Mouse (Mus musculus) heart, embryonic 12.5 days (tissue): Measurements from ENCODE around the gene Arhgap6. TPM values are rescaled to one million over a fixed set of nuclear protein-coding genes. Genes with fewer than 3 reads are reported as not detected.

Experiments used
- ATAC-seq: fragments of 200-750 bp; cut with Nextera tagmentation; 2 replicates; pipeline ENCODE4 v1.8.0; 2017; ENCODE audit warnings: moderate TSS enrichment, moderate library complexity; ENCODE audit not compliant: insufficient number of reproducible peaks, low FRiP score
- H3K27ac ChIP-seq: fragments of 300-500 bp; sonication (generic); 2 replicates; pipeline ENCODE4 v1.5.1; 2016; ENCODE audit warnings: mild to moderate bottlenecking, moderate library complexity; ENCODE audit not compliant: poor library complexity, severe bottlenecking
- H3K27me3 ChIP-seq: fragments of 300-500 bp; sonication (generic); replicated peaks from 2 replicates; pipeline ENCODE4 v1.6.1; 2016; ENCODE audit warnings: mild to moderate bottlenecking, moderate library complexity
- H3K36me3 ChIP-seq: fragments of 300-500 bp; sonication (generic); 2 replicates; pipeline ENCODE4 v1.6.1; 2016; ENCODE audit warnings: mild to moderate bottlenecking, moderate library complexity
- H3K4me1 ChIP-seq: fragments of 300-500 bp; sonication (generic); replicated peaks from 2 replicates; pipeline ENCODE4 v1.6.1; 2016; ENCODE audit warnings: mild to moderate bottlenecking
- H3K4me2 ChIP-seq: fragments of 300-500 bp; sonication (generic); 2 replicates; pipeline ENCODE4 v1.6.1; 2016; ENCODE audit warnings: mild to moderate bottlenecking, moderate library complexity
- H3K4me3 ChIP-seq: fragments of 300-500 bp; sonication (generic); 2 replicates; pipeline ENCODE4 v1.5.1; 2016; ENCODE audit warnings: mild to moderate bottlenecking
- H3K9ac ChIP-seq: fragments of 300-500 bp; sonication (generic); 2 replicates; pipeline ENCODE4 v1.6.1; 2016; ENCODE audit warnings: mild to moderate bottlenecking, moderate library complexity
- H3K9me3 ChIP-seq: fragments of 300-500 bp; sonication (generic); replicated peaks from 2 replicates; pipeline ENCODE4 v1.6.1; 2016; ENCODE audit warnings: mild to moderate bottlenecking, moderate library complexity
- WGBS: fragments of 180-500 bp; shearing (Covaris S2); methylation state at CpG from one replicate; pipeline ENCODE4 v1.1.7; 2016; 5-methylcytosine and 5-hydroxymethylcytosine counted together
- polyA plus RNA-seq: library from polyadenylated mRNA; unstranded; fragments of >200 nt; fragmentation: Nextera tagmentation; extraction: Ambion mirVana; gene quantifications from 2 replicates; pipeline ENCODE4 v1.2.1, GENCODE M21; 2016

Arhgap6 gene
- polyA plus RNA-seq, 1 experiment from 2014 or later: 10.5 TPM

DNA sequence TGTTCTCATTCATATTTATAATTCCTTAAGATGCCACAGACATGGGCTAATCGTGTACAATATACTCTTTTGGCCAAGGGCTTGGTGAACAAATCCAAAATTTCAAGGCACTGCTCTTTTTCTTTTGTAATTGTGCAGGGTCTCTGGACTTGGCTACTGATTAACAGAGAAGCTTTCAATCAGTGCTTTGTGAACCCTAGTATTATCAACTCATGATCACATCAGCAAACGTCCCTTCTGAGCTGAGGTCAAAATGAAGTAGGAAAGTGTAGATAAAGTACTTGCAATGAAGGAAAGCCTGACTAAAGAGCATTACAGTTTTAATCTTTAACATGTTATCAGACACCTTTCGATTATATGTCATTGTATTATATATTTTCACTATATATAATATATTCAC lies 270.4 kb downstream of the Arhgap6 start:
- no peak overlapping the region for H3K4me2 ChIP-seq
- no peak for ATAC-seq
- H3K4me1 ChIP-seq: no peaks in the 10 kb centered on the region
- H3K27me3 ChIP-seq: no peaks in the 10 kb centered on the region
- WGBS: 64% methylated on average over 3 of the region's 3 CpGs
- H3K4me3 ChIP-seq: no peak overlapping the region
- no peaks in the 10 kb centered on the region for H3K36me3 ChIP-seq
- no peak overlapping the region for H3K9ac ChIP-seq
- no peaks in the 10 kb centered on the region for H3K9me3 ChIP-seq
- no peak overlapping the region for H3K27ac ChIP-seq

DNA sequence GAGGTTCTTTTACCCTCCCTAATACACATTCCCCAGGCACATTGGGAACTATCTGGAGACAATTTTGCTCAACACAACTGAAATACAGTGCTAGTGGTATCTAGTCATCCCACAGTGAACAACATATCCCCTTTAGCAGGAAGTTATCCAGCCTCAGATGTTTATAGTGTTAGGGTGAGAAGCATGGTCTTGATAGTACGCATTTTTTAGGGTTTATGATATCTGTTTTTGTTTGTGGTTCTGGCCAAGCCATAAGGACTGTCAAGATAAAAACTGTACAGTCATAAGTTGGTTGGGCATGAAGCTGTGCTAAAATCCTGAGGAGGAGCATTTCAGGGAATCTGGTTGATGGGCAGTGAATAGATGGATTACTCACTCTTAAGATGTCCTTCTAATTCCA lies 271.0 kb downstream of the Arhgap6 start:
- no peak for ATAC-seq
- H3K36me3 ChIP-seq: no peaks in the 10 kb centered on the region
- H3K27ac ChIP-seq: no peak overlapping the region
- H3K9me3 ChIP-seq: no peaks in the 10 kb centered on the region
- H3K4me2 ChIP-seq: no peak overlapping the region
- H3K4me3 ChIP-seq: no peak overlapping the region
- WGBS: 63% methylated on average over 1 of the region's 1 CpGs
- H3K9ac ChIP-seq: no peak overlapping the region
- H3K4me1 ChIP-seq: no peaks in the 10 kb centered on the region
- no peaks in the 10 kb centered on the region for H3K27me3 ChIP-seq

DNA sequence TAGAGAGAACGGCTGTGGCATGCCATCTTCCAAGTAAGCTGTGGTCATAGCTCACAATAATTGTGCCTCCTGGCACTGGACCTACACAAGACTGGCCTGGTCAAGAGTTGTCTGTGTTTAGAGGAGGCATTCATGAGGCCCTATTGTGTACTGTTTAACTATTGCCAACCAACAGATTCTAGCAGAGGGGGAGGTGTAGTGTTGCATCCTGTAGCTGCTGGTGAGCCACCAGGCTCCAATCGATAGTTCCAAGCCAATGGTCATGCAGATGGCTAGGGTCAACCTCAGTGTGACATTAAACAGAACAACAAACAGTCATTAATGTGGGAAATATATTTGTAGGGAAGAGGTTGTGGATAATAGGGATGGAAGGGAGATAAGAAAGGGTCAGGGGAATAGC lies 280.1 kb downstream of the Arhgap6 start:
- no peak for ATAC-seq
- whole genome bisulfite sequencing: 79% methylated on average over 2 of the region's 2 CpGs
- Histone ChIP-seq H3K4me1 (no peaks in the 10 kb centered on the region), H3K27ac (no peak overlapping the region), H3K4me3 (no peak overlapping the region), H3K9ac (no peak overlapping the region), H3K9me3 (no peaks in the 10 kb centered on the region), H3K27me3 (no peaks in the 10 kb centered on the region), H3K36me3 (no peaks in the 10 kb centered on the region), H3K4me2 (no peak overlapping the region)

DNA sequence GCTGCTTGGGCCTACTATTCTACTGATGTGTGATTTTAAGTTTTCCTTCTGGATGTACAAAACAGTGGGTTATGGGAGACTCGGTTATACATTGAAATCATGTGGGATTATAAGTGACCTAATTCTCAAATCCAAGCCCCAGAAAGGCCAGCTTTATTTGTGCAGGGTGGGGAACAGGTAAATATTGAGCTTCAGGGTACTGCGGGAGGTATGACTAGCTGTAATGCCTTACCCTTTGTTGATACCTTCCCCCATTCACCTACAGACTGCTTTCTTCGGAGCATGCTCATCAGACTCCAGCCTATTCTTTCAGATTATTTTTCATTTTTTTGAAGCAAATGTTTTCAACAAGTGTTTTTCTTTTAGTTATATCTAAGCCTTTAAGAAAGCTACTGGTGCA lies 286.7 kb downstream of the Arhgap6 start:
- H3K27me3 ChIP-seq: no peaks in the 10 kb centered on the region
- H3K4me3 ChIP-seq: no peak overlapping the region
- no peak for ATAC-seq
- WGBS: 88% methylated on average over 3 of the region's 3 CpGs
- H3K4me1 ChIP-seq: no peaks in the 10 kb centered on the region
- H3K27ac ChIP-seq: no peak overlapping the region
- H3K36me3 ChIP-seq: no peaks in the 10 kb centered on the region
- H3K9ac ChIP-seq: no peak overlapping the region
- H3K4me2 ChIP-seq: no peak overlapping the region
- no peaks in the 10 kb centered on the region for H3K9me3 ChIP-seq

DNA sequence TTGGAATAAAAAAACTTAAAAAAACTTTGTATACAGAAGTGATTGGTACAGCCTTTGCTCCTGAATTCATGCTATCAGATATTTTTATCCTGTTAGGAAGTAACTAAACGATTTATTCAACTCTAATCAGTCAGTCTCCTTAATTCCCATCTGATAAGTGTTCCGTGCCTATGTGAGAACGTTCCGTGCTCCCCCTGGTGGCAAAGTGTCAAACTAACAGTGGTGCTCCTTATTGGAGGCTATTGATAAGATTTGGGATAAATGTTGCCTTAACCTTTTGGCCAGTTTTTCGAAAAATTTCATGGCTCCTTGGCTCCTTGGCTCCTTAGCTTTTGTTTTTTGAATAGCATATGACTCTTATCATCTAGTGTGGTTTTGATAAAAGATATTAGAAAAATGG lies 291.0 kb downstream of the Arhgap6 start:
- Histone ChIP-seq H3K27me3 (no peaks in the 10 kb centered on the region), H3K4me1 (no peaks in the 10 kb centered on the region), H3K9me3 (no peaks in the 10 kb centered on the region), H3K27ac (no peak overlapping the region), H3K4me3 (no peak overlapping the region), H3K9ac (no peak overlapping the region), H3K4me2 (no peak overlapping the region), H3K36me3 (no peaks in the 10 kb centered on the region)
- no peak for ATAC-seq
- WGBS: 12% methylated on average over 5 of the region's 5 CpGs

DNA sequence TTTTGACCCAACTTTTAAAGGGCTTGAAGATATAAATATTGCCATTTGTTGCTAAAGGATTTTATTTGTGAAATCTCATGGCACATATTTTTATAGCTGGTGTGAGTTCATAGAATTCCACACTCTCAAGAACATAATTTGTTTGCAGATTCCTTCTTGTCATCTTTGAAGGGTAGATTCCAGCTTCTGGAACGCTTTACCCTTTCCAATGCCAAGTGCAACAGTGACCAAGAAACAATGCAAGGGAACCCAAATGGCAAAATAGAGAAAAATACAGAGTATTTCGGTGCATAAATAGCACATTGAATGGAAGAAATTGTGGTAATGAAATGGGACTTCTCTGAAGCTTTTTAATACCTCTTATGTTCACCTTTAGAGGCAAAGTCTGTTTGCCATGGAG lies 294.3 kb downstream of the Arhgap6 start:
- 69% methylated on average over 2 of the region's 2 CpGs for WGBS
- Histone ChIP-seq H3K4me1 (no peaks in the 10 kb centered on the region), H3K27ac (no peak overlapping the region), H3K36me3 (no peaks in the 10 kb centered on the region), H3K27me3 (no peaks in the 10 kb centered on the region), H3K4me2 (no peak overlapping the region), H3K9me3 (no peaks in the 10 kb centered on the region), H3K9ac (no peak overlapping the region), H3K4me3 (no peak overlapping the region)
- ATAC-seq: no peak

DNA sequence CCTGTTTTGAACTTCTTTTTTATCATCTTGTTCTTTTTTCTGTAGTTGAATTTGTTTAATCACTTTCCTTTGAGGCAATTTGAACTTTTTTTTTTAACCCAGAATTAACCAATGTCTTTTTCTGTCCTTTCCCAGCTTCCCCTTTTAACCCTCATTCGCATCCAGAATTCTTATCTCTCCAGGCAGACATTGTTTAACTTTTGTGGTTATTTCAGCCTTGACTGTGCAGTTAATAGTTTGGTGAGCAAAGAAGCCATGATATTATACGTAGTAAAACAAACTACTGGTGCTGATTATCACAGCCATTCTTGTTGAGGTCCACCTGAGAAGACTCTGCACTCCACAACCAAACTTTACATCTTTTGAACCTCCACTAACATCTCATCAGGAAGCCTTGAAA lies 299.7 kb downstream of the Arhgap6 start:
- H3K4me2 ChIP-seq: no peak overlapping the region
- no peaks in the 10 kb centered on the region for H3K4me1 ChIP-seq
- H3K36me3 ChIP-seq: no peaks in the 10 kb centered on the region
- H3K4me3 ChIP-seq: no peak overlapping the region
- H3K9me3 ChIP-seq: no peaks in the 10 kb centered on the region
- 54% methylated on average over 2 of the region's 2 CpGs for WGBS
- no peak overlapping the region for H3K27ac ChIP-seq
- no peaks in the 10 kb centered on the region for H3K27me3 ChIP-seq
- ATAC-seq: no peak
- no peak overlapping the region for H3K9ac ChIP-seq

DNA sequence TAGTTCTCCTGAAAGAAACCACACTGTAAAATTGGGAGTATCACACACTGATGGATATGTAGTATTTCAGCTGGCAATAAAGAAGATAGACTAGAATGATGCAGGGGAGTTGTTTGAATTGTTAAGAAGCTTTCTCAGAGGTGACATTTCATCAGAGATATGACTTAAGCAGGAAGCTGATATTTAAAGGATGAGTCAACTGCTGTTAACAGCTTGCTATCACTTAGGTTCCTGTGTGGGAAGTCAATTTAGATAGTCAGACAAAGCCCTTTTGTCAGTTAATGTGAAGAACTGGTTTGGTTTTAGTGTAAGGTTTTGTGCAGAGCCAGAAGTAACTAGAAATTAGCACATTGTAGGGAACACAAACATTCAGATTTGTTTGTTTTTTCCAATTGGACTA lies 300.7 kb downstream of the Arhgap6 start:
- Histone ChIP-seq H3K9me3 (no peaks in the 10 kb centered on the region), H3K36me3 (no peaks in the 10 kb centered on the region), H3K27me3 (no peaks in the 10 kb centered on the region), H3K9ac (no peak overlapping the region), H3K4me1 (no peaks in the 10 kb centered on the region), H3K4me2 (no peak overlapping the region), H3K27ac (no peak overlapping the region), H3K4me3 (no peak overlapping the region)
- no peak for ATAC-seq

DNA sequence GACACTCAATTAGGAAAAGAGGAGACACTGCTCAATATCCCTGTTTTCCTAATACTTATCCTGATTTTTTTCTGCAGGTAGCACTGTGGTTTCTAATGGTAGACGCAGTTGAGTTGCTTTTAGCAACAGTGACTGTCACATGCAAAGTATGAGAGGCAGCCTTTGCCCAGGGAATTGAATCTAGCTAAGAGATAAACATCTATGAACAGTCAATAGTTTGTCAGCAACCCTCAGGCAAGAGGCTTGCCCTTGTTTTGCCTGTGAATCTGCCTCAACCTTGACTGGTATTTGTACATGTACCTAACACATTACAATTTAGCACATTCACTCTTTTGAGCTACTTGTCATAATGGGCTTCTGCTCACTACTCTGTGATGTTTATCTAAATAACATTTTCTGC lies 307.8 kb downstream of the Arhgap6 start:
- no peak overlapping the region for H3K4me2 ChIP-seq
- WGBS: 67% methylated on average over 1 of the region's 1 CpGs
- no peak overlapping the region for H3K27ac ChIP-seq
- no peaks in the 10 kb centered on the region; the same call in 1 of the 2 replicates for H3K4me1 ChIP-seq
- H3K9ac ChIP-seq: no peak overlapping the region
- H3K9me3 ChIP-seq: no peaks in the 10 kb centered on the region
- no peaks in the 10 kb centered on the region for H3K27me3 ChIP-seq
- no peak for ATAC-seq
- H3K4me3 ChIP-seq: no peak overlapping the region
- no peaks in the 10 kb centered on the region for H3K36me3 ChIP-seq

DNA sequence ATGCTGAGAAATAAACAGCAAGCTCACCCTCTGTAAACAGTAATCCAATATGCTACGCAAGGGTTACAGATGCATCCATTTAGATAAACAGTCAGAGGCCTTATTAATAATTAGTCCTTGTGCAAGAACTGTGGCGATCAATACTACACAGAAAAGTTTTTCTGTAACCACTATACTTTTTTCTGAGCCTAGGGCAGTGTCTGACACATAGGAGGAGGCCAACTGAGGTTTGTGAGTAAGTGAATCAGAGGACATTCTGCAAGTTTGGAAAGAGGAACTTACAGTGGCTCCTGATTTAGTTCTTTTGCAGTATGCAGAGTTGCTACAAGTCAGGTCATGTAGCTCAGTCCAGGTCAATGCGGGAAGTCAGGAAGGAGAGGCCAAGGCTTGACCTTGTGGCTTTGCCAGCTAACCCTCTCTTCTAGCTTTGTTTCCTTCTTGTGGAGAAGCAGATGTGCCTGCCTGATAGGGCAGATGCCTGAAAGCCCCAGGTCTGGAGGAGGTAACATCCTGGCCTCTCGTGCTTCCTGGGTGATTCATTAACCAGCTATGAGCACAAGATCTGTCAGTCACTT lies 311.2 kb downstream of the Arhgap6 start:
- 51% methylated on average over 4 of the region's 4 CpGs for WGBS
- H3K27me3 ChIP-seq: no peaks in the 10 kb centered on the region

DNA sequence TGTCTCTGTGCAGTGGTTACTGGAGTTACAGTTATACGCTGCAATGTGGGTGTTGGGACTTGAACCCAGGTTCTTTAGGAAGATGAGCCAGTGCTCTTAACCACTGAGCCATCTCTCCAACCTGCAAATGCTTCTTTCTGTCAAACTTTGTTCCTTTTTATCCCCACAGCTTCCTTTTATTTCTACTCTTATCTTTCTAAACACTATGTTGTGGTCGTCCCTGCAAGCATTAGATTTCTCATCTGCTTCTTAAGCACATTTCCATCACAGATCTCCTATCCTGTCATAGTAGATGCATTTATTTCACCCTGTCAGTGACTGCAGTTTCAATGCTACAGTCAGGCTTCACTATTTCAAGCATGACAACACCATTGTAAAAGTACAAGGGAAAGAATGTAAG lies 312.5 kb downstream of the Arhgap6 start:
- Histone ChIP-seq H3K27ac (no peak overlapping the region), H3K36me3 (no peaks in the 10 kb centered on the region), H3K4me2 (no peak overlapping the region), H3K4me1 (no peaks in the 10 kb centered on the region; the same call in 1 of the 2 replicates), H3K9ac (no peak overlapping the region), H3K4me3 (no peak overlapping the region), H3K27me3 (no peaks in the 10 kb centered on the region), H3K9me3 (no peaks in the 10 kb centered on the region)
- no peak for ATAC-seq
- WGBS: 71% methylated on average over 2 of the region's 2 CpGs

More for the DNA sequence above, 311.2 kb downstream of the Arhgap6 start:
- Histone ChIP-seq H3K9me3 (no peaks in the 10 kb centered on the region), H3K4me3 (no peak overlapping the region), H3K9ac (no peak overlapping the region), H3K36me3 (no peaks in the 10 kb centered on the region), H3K27ac (no peak overlapping the region), H3K4me1 (no peaks in the 10 kb centered on the region; the same call in 1 of the 2 replicates), H3K4me2 (no peak overlapping the region)
- no peak for ATAC-seq

DNA sequence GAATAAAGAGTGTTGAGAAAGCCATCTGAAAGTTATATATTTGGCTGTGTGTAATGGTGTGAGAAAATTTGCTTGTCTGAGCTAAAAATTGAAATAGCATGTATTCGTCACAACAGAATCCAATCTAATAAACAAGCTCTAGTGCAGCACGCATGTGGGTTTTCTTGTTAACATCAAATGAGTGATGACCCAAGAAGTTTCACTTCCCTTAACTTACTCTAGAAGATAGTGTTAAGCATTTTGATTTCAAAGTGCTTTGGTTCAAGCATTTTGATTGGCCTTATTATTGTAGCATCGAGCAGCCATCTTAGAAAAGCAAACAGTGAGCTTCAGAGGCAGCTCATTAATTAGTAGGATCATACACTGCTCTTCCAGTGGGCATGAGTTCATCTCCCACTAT lies 315.1 kb downstream of the Arhgap6 start:
- Histone ChIP-seq H3K4me3 (no peak overlapping the region), H3K27me3 (no peaks in the 10 kb centered on the region), H3K4me1 (peaks cover 3% of the 10 kb centered on the region; the same call in 1 of the 2 replicates), H3K36me3 (no peaks in the 10 kb centered on the region), H3K9ac (no peak overlapping the region), H3K9me3 (no peaks in the 10 kb centered on the region), H3K4me2 (no peak overlapping the region), H3K27ac (no peak overlapping the region)
- 80% methylated on average over 3 of the region's 3 CpGs for WGBS
- ATAC-seq: no peak
